Mouse (Mus musculus): Measurements from ENCODE around the gene Psmd8. TPM values are rescaled to one million over a fixed set of nuclear protein-coding genes. Genes with fewer than 3 reads are reported as not detected.
"Not testable (repeated sequence)": the region's sequence is repeated elsewhere in the genome, so short reads cannot be mapped to it uniquely, and the experiment has no call there.

The Psmd8 gene
- polyA plus RNA-seq, 1 experiment from 2014 or later = 263 TPM

DNA sequence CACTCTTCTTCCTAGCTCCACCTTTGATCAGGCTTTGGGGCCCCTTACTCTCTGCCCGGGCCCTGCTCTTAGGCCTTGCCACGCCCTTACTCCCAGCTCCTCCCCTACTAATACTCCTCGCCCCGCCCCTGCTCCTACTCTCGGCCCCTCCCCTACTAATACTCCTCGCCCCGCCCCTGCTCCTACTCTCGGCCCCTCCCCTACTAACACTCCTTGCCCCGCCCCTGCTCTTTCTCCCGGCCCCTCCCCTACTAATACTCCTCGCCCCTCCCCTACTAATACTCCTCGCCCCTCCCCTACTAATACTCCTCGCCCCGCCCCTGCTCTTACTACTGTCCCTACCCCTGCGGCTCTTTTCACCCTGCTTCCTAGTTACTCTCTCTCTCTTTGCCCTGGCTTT is 30.5 kb upstream of the Psmd8 start:
- H3K27me3 ChIP-seq; H3K36me3 ChIP-seq; ATAC-seq (replicated peaks; ENCODE audit: low FRiP score); H3K9ac ChIP-seq; H3K9me3 ChIP-seq (replicated peaks): not testable (repeated sequence)
- H3K27ac ChIP-seq = peak overlapping the region; percentile 89
- peak overlapping the region; percentile 66 for H3K4me2 ChIP-seq
- peaks cover 25% of the 10 kb centered on the region for H3K4me1 ChIP-seq
- WGBS = 24% methylated on average over 15 of the region's 15 CpGs
- peak overlapping the region; percentile 47 for H3K4me3 ChIP-seq (replicated peaks)

DNA sequence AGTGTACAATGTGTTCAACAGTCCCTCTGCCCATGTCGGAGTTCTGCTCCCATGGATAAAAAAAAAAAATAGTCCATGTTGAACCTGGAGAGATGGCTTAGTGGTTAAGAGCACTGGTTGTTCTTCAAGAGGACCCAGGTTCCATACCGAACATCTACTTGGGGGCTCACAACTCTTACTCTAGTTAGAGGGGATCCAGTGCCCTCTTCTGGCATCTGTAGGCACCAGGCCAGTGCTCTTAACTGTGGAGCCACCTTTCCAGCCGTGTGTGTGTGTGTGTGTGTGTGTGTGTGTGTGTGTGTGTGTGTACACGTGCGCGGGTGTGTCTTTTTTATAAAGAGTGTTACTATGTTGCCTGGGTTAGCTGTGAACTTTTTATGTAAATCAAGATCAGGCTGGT is 22.1 kb upstream of the Psmd8 start:
- H3K36me3 ChIP-seq = no peaks in the 10 kb centered on the region
- WGBS = 86% methylated on average over 6 of the region's 6 CpGs
- H3K27me3 ChIP-seq = no peaks in the 10 kb centered on the region
- no peak overlapping the region for H3K4me2 ChIP-seq
- H3K4me1 ChIP-seq = no peaks in the 10 kb centered on the region
- no peaks in the 10 kb centered on the region for H3K9me3 ChIP-seq (replicated peaks)
- H3K4me3 ChIP-seq (replicated peaks) = no peak overlapping the region
- H3K9ac ChIP-seq = no peak overlapping the region
- no peak for ATAC-seq (replicated peaks; ENCODE audit: low FRiP score)
- no peak overlapping the region for H3K27ac ChIP-seq

DNA sequence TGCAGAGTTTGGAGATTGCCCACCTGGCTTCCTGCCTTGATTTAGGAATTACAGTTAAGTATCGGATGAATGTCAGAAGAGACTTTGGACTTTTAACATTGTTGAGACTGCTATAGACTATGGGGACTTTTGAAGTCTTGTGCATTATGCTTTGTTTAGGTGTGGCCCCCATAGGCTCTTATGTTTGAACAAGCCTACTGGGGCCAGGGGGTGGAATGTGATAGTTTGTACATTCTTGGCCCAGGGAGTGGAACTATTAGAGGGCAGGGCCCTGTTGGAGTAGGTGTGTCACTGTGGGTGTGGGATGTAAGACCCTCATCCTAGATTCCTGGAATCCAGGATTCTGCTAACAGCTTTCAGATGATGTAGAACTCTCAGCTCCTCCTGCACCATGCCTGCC is 13.7 kb upstream of the Psmd8 start:
- H3K36me3 ChIP-seq; H3K9me3 ChIP-seq (replicated peaks); H3K27me3 ChIP-seq; H3K4me1 ChIP-seq; H3K4me2 ChIP-seq; H3K9ac ChIP-seq; H3K4me3 ChIP-seq (replicated peaks); ATAC-seq (replicated peaks; ENCODE audit: low FRiP score); H3K27ac ChIP-seq: not testable (repeated sequence)
- 96% methylated on average over 1 of the region's 1 CpGs for WGBS

DNA sequence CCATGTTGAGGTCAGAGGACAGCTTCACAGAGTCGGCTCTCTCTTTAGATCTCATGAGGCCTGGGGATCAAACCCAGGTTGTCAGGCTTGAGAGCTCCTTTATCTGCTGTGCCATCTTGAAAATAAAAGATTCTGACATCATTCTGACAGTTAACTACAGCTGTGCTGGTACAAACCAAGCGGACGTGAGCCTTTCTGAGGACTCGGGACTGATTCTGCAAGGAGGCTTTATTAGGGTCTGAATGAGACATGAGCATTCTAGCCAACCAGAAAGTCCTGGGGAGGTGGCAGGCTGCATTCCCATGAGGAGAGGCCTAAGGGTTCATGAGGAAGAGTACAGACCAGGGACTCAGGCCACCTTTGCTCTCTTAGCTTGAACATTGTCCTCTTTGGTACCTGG is 822 bp upstream of the Psmd8 start:
- H3K27me3 ChIP-seq; ATAC-seq (replicated peaks; ENCODE audit: low FRiP score); H3K27ac ChIP-seq; H3K9ac ChIP-seq; H3K4me3 ChIP-seq (replicated peaks); H3K4me2 ChIP-seq; H3K9me3 ChIP-seq (replicated peaks): not testable (repeated sequence)
- H3K4me1 ChIP-seq = peaks cover 18% of the 10 kb centered on the region
- H3K36me3 ChIP-seq = peaks cover 14% of the 10 kb centered on the region
- WGBS = 95% methylated on average over 4 of the region's 4 CpGs

DNA sequence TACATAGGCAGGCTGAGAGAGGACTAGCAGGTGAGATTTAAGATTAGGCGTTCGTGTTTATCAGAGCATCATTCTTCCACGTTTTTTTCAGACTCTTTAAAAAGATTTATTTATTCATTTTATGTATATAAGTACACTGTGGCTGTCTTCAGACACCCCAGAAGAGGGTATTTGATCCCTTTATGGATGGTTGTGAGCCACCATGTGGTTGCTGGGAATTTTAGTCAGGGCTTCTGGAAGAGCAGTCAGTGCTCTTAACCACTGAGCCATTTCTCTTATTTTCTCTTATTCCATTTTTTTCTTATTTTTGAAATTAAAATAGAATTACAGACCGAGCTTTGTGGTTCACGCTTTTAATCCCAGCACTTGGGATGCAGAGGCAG is 344 bp upstream of the Psmd8 start:
- H3K27me3 ChIP-seq = no peaks in the 10 kb centered on the region
- peaks cover 18% of the 10 kb centered on the region for H3K4me1 ChIP-seq
- peak overlapping the region; percentile 41; the same call in 1 of the 2 replicates for H3K27ac ChIP-seq
- WGBS = 44% methylated on average over 5 of the region's 5 CpGs
- ATAC-seq (replicated peaks; ENCODE audit: low FRiP score) = peak; percentile 20; the same call in 1 of the 2 replicates
- H3K4me2 ChIP-seq = peak overlapping the region; percentile 80
- H3K9me3 ChIP-seq (replicated peaks) = no peaks in the 10 kb centered on the region
- H3K36me3 ChIP-seq = peaks cover 18% of the 10 kb centered on the region
- no peak overlapping the region for H3K9ac ChIP-seq
- peak overlapping the region; percentile 78 for H3K4me3 ChIP-seq (replicated peaks)

DNA sequence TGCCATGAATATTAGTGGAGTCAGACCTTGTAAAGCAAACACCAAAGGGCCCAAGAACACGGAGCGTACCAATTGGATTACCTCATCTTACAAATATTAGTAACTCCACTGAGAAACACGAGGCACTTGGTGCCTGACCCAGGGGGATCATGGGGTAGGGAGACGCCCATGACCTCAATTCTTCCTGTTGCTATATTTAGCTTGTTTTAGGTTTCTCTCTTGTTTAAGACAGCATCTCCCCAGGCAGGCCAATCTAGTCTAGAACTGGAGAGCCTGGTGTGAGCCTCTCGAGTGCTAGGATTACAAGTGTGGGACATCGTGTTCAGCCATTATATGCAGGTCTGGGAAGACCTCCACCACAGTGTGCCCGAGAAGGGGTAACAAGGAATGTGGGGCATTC is 1.2 kb downstream of the Psmd8 start:
- 38% methylated on average over 7 of the region's 7 CpGs for WGBS
- H3K27me3 ChIP-seq = peaks cover 7% of the 10 kb centered on the region
- ATAC-seq (replicated peaks; ENCODE audit: low FRiP score) = no peak
- H3K4me2 ChIP-seq = peak overlapping the region; percentile 80
- H3K4me1 ChIP-seq = peaks cover 18% of the 10 kb centered on the region
- H3K36me3 ChIP-seq = peaks cover 34% of the 10 kb centered on the region
- no peaks in the 10 kb centered on the region for H3K9me3 ChIP-seq (replicated peaks)
- H3K9ac ChIP-seq = peak overlapping the region; percentile 76
- H3K27ac ChIP-seq = no peak overlapping the region
- peak overlapping the region; percentile 78 for H3K4me3 ChIP-seq (replicated peaks)

DNA sequence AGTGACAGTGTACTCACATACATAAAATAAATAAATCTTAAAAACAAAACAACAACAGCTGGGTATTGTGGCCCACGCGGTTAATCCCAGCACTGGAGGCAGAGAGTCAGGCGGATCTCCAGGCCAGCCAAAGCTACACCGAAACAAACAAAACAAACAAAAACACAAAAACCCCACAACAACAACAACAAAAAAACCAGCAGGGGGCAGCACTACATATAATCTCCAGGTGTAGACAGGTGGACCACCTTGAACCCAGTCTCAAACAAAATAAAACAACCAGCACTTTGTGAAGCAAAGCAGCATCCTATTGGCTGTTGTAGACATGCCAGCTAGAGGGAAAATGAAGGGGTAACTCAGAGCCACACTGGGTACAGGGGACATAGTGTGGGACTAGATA is 2.4 kb downstream of the Psmd8 start:
- no peak overlapping the region for H3K4me2 ChIP-seq
- no peaks in the 10 kb centered on the region for H3K9me3 ChIP-seq (replicated peaks)
- peaks cover 46% of the 10 kb centered on the region for H3K36me3 ChIP-seq
- H3K4me3 ChIP-seq (replicated peaks) = no peak overlapping the region
- WGBS = 96% methylated on average over 4 of the region's 4 CpGs
- H3K9ac ChIP-seq = no peak overlapping the region
- ATAC-seq (replicated peaks; ENCODE audit: low FRiP score) = no peak
- peaks cover 19% of the 10 kb centered on the region for H3K4me1 ChIP-seq
- H3K27ac ChIP-seq = no peak overlapping the region
- peaks cover 16% of the 10 kb centered on the region for H3K27me3 ChIP-seq

DNA sequence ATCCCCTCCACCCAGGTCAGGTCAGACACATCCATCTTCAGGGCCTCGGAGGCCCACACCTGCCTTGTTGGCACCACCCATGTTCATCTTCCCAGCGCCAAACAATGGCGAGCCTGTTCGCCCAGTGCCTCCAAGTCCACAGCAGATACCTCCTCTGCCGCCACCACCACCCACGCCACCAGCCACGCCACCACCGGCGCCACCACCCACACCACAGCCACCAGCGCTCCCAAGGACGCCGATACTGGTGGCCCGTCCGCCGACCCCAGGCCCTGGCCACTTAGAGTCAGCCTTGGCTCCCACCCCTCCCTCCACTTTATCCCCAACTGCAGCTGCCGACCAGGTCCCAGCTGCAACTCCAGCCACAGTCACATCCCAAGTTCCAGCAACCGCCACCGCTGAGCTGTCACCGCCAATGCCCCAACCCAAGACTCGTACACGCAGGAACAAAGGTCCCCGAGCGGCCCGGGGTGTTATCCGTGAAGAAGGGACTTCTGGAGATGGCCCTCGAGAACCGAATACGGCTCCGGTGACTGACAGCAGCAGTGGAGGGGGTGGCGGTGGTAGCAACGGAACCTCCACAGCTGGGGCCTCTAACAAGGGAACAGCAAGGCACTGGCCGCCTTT is 8.0 kb downstream of the Psmd8 start:
- peak overlapping the region; percentile 76; the same call in 1 of the 2 replicates for H3K4me3 ChIP-seq (replicated peaks)

DNA sequence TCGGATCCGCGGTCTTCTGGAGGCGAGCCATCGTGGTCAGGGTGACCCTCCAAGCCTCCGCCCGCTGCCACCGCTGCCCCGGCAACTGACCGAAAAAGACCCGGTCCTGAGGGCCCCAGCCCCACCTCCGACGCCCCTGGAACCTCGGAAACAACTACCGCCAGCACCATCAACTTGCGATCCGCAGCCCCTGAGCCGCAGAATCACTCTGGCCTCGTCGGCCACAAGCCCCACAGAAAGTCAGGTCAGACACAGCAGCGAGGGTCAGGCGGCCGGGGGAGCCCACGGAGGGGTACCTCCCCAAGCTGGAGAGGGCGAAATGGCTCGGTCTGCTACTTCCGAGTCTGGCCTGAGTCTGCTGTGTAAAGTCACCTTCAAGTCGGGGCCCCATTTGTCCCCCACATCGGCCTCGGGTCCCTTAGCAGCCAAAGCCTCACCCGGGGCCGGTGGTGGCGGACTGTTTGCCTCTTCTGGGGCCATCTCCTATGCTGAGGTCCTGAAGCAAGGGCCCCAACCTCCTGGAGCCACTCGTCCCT is 8.9 kb downstream of the Psmd8 start:
- ATAC-seq (replicated peaks; ENCODE audit: low FRiP score) = no peak
- H3K4me1 ChIP-seq = peaks cover 51% of the 10 kb centered on the region
- WGBS = 6% methylated on average over 34 of the region's 34 CpGs
- peak overlapping the region; percentile 49 for H3K9ac ChIP-seq
- no peak overlapping the region for H3K27ac ChIP-seq
- peak overlapping the region; percentile 76 for H3K4me3 ChIP-seq (replicated peaks)
- H3K9me3 ChIP-seq (replicated peaks) = no peaks in the 10 kb centered on the region
- H3K4me2 ChIP-seq = peak overlapping the region; percentile 92
- H3K27me3 ChIP-seq = peaks cover 43% of the 10 kb centered on the region
- peaks cover 41% of the 10 kb centered on the region for H3K36me3 ChIP-seq

More for the DNA sequence above, 8.0 kb downstream of the Psmd8 start:
- Histone ChIP-seq H3K4me1 (peaks cover 51% of the 10 kb centered on the region), H3K9ac (0 out of 2 replicates have a peak overlapping the region, but pooled peaks have one; percentile 49), H3K27ac (no peak overlapping the region), H3K4me2 (peak overlapping the region; percentile 92; the same call in 1 of the 2 replicates), H3K27me3 (peaks cover 43% of the 10 kb centered on the region), H3K36me3 (peaks cover 48% of the 10 kb centered on the region), H3K9me3 (replicated peaks) (no peaks in the 10 kb centered on the region)
- WGBS = 49% methylated on average over 32 of the region's 32 CpGs
- ATAC-seq (replicated peaks; ENCODE audit: low FRiP score) = no peak

DNA sequence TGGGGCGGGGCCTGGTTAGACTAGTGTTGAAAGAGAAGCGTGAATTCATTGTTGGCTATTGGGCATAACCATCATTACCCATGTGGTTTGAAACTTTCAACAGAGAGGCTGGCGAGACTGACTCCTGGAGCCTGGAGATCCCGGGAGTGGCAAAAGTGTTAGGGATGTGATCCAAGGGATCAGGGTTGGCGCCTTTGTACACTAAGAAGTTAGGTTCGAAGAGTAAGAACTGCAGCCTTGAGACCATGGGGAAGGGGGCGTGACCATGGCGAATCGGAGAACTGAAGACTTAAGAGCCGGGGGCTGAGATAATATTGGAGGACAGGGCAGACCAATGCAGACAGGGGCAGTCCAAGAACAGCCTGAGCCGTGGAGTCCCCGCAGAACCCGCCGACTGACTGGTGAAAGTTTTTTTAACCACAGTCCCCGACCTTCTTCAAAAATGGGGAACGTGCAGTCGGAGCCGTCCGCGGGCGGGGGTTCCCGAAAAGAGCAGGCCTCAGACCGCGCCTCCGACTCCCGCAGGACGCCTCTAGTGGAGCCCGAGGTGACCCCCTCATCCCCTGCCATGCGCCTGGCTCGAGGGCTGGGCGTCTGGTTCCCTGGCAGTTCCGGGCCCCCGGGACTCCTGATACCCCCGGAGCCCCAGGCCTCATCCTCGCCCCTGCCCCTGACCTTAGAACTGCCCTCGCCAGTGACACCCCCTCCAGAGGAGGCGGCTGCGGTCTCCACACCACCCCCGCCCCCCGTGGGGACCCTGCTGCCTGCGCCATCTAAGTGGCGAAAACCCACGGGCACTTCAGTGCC is 9.5 kb downstream of the Psmd8 start:
- Histone ChIP-seq H3K4me1 (peaks cover 51% of the 10 kb centered on the region), H3K4me2 (peak overlapping the region; percentile 92), H3K36me3 (peaks cover 35% of the 10 kb centered on the region), H3K9ac (peak overlapping the region; percentile 49), H3K27me3 (peaks cover 43% of the 10 kb centered on the region), H3K4me3 (replicated peaks) (peak overlapping the region; percentile 76), H3K27ac (peak overlapping the region; percentile 93; the same call in 1 of the 2 replicates), H3K9me3 (replicated peaks) (no peaks in the 10 kb centered on the region)
- ATAC-seq (replicated peaks; ENCODE audit: low FRiP score) = peak; percentile 5
- 1% methylated on average over 43 of the region's 43 CpGs for WGBS

DNA sequence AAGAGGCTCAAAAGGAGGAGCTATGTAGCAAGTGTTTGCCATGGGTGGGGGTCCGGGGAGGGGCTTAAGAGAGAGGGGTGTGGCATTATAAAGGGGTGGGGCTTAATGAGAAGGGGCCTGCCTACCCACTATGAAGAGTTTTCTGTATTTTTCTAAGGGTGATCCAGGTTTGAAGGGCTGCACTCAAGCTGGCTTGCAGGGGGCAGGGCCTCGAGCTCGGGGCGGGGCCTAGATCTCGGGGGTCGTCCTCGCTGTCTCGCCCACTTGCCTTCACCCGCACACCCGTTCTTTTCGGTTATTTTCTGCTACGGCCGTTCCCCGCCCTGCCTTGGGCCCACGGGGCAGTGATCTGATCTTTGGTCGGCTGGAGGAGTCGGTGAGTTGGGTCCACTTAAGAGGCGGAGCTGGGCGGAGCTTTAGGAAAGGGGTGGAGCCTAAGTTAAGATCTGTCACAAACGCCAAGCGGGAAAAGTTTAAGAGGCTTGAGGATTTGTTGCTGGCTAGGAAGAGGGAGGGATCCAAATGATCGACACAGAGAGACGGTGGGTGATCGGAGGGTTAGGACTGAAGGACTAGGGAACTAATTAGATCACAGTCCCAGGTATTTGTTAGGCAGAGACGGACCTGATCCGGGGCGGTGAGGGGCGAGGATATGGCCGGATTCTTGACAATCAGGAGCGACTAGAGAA is 10.3 kb downstream of the Psmd8 start, which contains the start of the genes Ggn and Spred3:
Ggn (plus strand) TSS at position 145 of the 689 bp plus-strand sequence.
Spred3 (minus strand) TSS at position 346 of the 689 bp plus-strand sequence.
- Histone ChIP-seq H3K4me1 (peaks cover 51% of the 10 kb centered on the region), H3K4me3 (replicated peaks) (peak within 1 kb of the TSS; percentile 76), H3K9ac (peak within 1 kb of the TSS; percentile 60), H3K9me3 (replicated peaks) (no peaks in the 10 kb centered on the region), H3K4me2 (peak within 1 kb of the TSS; percentile 92), H3K36me3 (peaks cover 30% of the 10 kb centered on the region), H3K27ac (peak within 1 kb of the TSS; percentile 93), H3K27me3 (peaks cover 43% of the 10 kb centered on the region)
- peak; percentile 74 for ATAC-seq (replicated peaks; ENCODE audit: low FRiP score)
- WGBS = under 1% methylated on average over 30 of the region's 30 CpGs
